Mouse (Mus musculus): Measurements from ENCODE around the gene March4.

March4 gene

GRCm38 (mm10) chr1:72390420-72390819 lies 146.3 kb downstream of the March4 start:
- DNase-seq (ENCODE audit: low spot score), result no peak

- DNase-seq (ENCODE audit: low spot score), result no peak
Measured at GRCm38 (mm10) chr1:72383651-72384050, 153.1 kb downstream of the March4 start.

GRCm38 (mm10) chr1:72383056-72383455 lies 153.7 kb downstream of the March4 start:
- DNase-seq (ENCODE audit: low spot score), result no peak

- DNase-seq (ENCODE audit: low spot score), result no peak
Measured at GRCm38 (mm10) chr1:72380544-72380943, 156.2 kb downstream of the March4 start.

GRCm38 (mm10) chr1:72379752-72380353 lies 156.9 kb downstream of the March4 start:
- no peak for DNase-seq (ENCODE audit: low spot score)

- DNase-seq (ENCODE audit: low spot score), result no peak
Measured at GRCm38 (mm10) chr1:72378151-72378550, 158.6 kb downstream of the March4 start.
